Mouse (Mus musculus) lung, adult 2 months (tissue): Measurements from ENCODE around the gene Hdgfl2.

ENCODE experiments used
- CTCF ChIP-seq: fragments of 200-500 bp; IDR thresholded peaks from 2 replicates; pipeline ENCODE4 v1.5.1; 2011; ENCODE audit warnings: mild to moderate bottlenecking, low read length, control low read depth; ENCODE audit not compliant: insufficient read depth
- POLR2A ChIP-seq: fragments of 200-500 bp; IDR thresholded peaks from 2 replicates; pipeline ENCODE4 v1.6.1; 2011; ENCODE audit warnings: low read depth, mild to moderate bottlenecking, control low read depth, low read length, borderline replicate concordance; ENCODE audit errors: extremely low read depth

DNA sequence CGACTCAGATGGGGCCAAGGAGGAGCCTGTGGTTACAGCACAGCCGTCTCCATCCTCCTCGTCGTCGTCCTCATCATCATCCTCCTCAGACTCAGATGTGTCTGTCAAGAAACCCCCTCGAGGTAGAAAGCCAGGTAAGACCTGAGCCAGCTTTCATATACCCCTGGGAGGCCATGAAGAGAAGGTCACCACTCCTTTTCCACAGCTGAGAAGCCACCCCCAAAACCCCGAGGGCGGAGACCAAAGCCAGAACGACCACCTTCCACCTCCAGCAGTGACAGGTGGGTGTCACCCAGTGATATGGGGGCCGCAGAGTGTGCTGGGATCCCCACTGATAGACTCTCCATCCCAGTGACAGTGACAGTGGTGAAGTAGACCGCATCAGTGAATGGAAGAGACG, 17.4 kb downstream of the Hdgfl2 start:
- TF ChIP-seq CTCF = no peak
- no peak for TF ChIP-seq POLR2A
